Mouse (Mus musculus) C2C12 (cell line): Measurements from ENCODE around the gene Rab28. TPM values are rescaled to one million over a fixed set of nuclear protein-coding genes. Genes with fewer than 3 reads are reported as not detected.

Source experiments
- H3K27me3 ChIP-seq: one replicate; pipeline ENCODE4 v1.6.1; 2011; ENCODE audit not compliant: control insufficient read depth, insufficient read depth, insufficient read length
- H3K36me3 ChIP-seq: one replicate; pipeline ENCODE4 v1.6.1; 2011; ENCODE audit not compliant: control insufficient read depth, insufficient read depth
- H3K4me3 ChIP-seq: one replicate; pipeline ENCODE4 v1.5.1; 2011; ENCODE audit warnings: mild to moderate bottlenecking, control low read depth; ENCODE audit not compliant: poor library complexity, insufficient read depth, severe bottlenecking
- H3K79me2 ChIP-seq: one replicate; pipeline ENCODE4 v1.6.1; 2011; ENCODE audit not compliant: control insufficient read depth, insufficient read depth
- H3K79me3 ChIP-seq: one replicate; pipeline ENCODE4 v1.6.1; 2011; ENCODE audit warnings: low read depth, control low read depth
- H3ac ChIP-seq: one replicate; pipeline ENCODE3; 2011; ENCODE audit warnings: low read depth; ENCODE audit not compliant: control insufficient read depth, insufficient read length
- CEBPB ChIP-seq: IDR thresholded peaks from one replicate; pipeline ENCODE4 v1.6.1; 2011; ENCODE audit warnings: low read depth, mild to moderate bottlenecking, control low read depth, moderate library complexity
- CTCF ChIP-seq: IDR thresholded peaks from one replicate; pipeline ENCODE4 v1.5.1; 2011; ENCODE audit not compliant: control insufficient read depth, insufficient read depth, insufficient read length
- FOSL1 ChIP-seq: IDR thresholded peaks from one replicate; pipeline ENCODE4 v1.8.0; 2011; ENCODE audit warnings: mild to moderate bottlenecking, low read length; ENCODE audit not compliant: poor library complexity, insufficient read depth, severe bottlenecking
- MAX ChIP-seq: IDR thresholded peaks from one replicate; pipeline ENCODE4 v1.6.1; 2011; ENCODE audit warnings: mild to moderate bottlenecking, control low read depth
- MYOD1 ChIP-seq: IDR thresholded peaks from one replicate; pipeline ENCODE4 v1.6.1; 2011; ENCODE audit warnings: low read depth; ENCODE audit not compliant: control insufficient read depth, insufficient read length
- MYOG ChIP-seq: IDR thresholded peaks from one replicate; pipeline ENCODE4 v1.6.1; 2011; ENCODE audit not compliant: control insufficient read depth, insufficient read length; ENCODE audit errors: extremely low read depth
- USF1 ChIP-seq: IDR thresholded peaks from one replicate; pipeline ENCODE4 v1.6.1; 2011; ENCODE audit warnings: low read depth, mild to moderate bottlenecking, control low read depth, moderate library complexity
- polyA plus RNA-seq: library from polyadenylated mRNA; unstranded; fragments of >200 nt; fragmentation: generic; extraction: Trizol; gene quantifications from one replicate; pipeline ENCODE4 v1.2.1, GENCODE M21; 2012; ENCODE audit warnings: missing spikeins

Gene Rab28
- polyA plus RNA-seq, 1 experiment = 35.3 TPM

GRCm38 (mm10) chr5:41625544-41625943, 82.4 kb downstream of the Rab28 start:
- no peak for TF ChIP-seq FOSL1
- no peak for TF ChIP-seq CTCF
- TF ChIP-seq CEBPB = no peak
- TF ChIP-seq MYOD1 = no peak
- no peak for TF ChIP-seq MAX
- no peak for TF ChIP-seq USF1
- no peak for TF ChIP-seq MYOG
- H3K4me3 ChIP-seq = no peak overlapping the region
- H3K79me3 ChIP-seq = no peaks in the 10 kb centered on the region
- H3ac ChIP-seq = no peak overlapping the region
- H3K27me3 ChIP-seq = no peaks in the 10 kb centered on the region
- no peaks in the 10 kb centered on the region for H3K36me3 ChIP-seq
- H3K79me2 ChIP-seq = no peaks in the 10 kb centered on the region

DNA sequence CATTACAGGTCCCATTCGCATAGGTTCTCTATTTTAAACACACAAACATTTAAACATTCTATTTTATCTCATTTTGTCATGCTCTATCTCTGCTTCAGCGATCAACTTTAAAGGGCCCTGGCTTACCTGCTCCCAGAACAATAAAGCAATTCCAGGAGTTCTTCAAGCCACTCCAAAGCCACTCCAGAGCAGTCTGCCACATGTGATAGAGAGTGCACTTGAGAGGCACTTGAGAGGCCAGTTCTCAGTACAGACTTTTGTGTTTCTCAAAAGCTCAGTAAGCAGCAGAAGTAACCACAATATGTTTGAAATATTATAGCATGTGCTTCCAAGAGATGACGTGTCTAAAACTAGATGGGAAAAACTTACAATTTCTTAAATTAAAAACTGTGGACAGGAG, 86.2 kb downstream of the Rab28 start:
- no peak for TF ChIP-seq FOSL1
- TF ChIP-seq CTCF = no peak
- no peak for TF ChIP-seq CEBPB
- TF ChIP-seq MYOG = no peak
- no peak for TF ChIP-seq MYOD1
- TF ChIP-seq MAX = no peak
- no peak for TF ChIP-seq USF1
- no peak overlapping the region for H3K4me3 ChIP-seq
- H3K27me3 ChIP-seq = no peaks in the 10 kb centered on the region
- no peaks in the 10 kb centered on the region for H3K79me2 ChIP-seq
- no peaks in the 10 kb centered on the region for H3K79me3 ChIP-seq
- H3K36me3 ChIP-seq = no peaks in the 10 kb centered on the region
- no peak overlapping the region for H3ac ChIP-seq

DNA sequence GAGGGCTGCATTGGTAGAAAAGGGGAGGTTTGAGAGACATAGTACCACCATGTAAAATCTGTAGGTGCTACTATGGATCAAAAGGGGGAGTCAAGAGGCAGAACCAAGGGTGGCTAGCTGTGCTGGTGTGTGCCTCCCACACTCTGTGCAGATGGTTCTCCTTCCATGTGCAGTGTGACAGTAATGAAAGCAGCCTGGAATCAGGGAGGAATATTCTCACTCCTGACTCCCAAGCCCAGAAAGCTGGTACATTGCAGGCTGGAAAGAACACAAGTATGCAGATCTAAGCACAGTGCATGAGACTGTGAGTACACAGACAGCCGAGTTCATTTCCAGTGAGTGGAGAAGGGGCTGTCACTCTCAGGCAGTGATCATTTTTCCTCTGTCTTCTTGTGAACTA, 89.0 kb downstream of the Rab28 start:
- TF ChIP-seq CTCF = no peak
- TF ChIP-seq MAX = no peak
- TF ChIP-seq USF1 = no peak
- TF ChIP-seq CEBPB = no peak
- TF ChIP-seq FOSL1 = no peak
- no peak for TF ChIP-seq MYOG
- TF ChIP-seq MYOD1 = no peak
- H3ac ChIP-seq = no peak overlapping the region
- H3K79me3 ChIP-seq = no peaks in the 10 kb centered on the region
- H3K79me2 ChIP-seq = no peaks in the 10 kb centered on the region
- no peak overlapping the region for H3K4me3 ChIP-seq
- no peaks in the 10 kb centered on the region for H3K27me3 ChIP-seq
- H3K36me3 ChIP-seq = no peaks in the 10 kb centered on the region

DNA sequence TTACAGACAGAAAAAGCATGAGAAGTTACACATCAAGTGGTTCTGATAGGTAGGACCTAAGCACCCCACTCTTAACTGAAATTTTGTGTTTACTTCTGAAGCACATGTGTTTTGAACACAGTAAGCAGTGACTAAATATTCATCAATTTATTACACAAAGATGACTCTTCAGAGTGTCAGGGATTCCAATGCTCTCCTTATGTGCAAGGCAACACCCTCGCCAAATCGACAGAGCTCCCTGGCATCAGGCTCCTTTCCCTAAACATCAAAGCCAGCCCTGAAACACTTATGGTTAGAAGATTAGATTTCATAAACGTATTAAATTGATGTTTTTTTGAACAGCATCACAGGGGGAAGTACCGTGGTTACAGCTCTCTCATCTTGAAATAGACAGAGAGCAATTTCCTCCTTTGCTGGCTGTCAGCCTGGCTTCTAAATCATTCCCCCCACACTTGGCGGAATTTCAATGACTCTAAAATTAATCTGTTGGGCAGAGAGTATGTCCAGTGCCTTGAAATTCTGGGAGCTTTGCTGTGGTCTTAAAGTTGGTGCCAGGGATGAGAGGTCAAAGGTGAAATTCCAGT, 97.4 kb downstream of the Rab28 start:
- Histone ChIP-seq H3ac (no peak overlapping the region), H3K79me3 (no peaks in the 10 kb centered on the region), H3K79me2 (no peaks in the 10 kb centered on the region), H3K4me3 (no peak overlapping the region), H3K36me3 (no peaks in the 10 kb centered on the region), H3K27me3 (no peaks in the 10 kb centered on the region)
- TF ChIP-seq MAX = no peak
- no peak for TF ChIP-seq CTCF
- no peak for TF ChIP-seq FOSL1
- no peak for TF ChIP-seq MYOG
- TF ChIP-seq CEBPB = no peak
- TF ChIP-seq USF1 = no peak
- TF ChIP-seq MYOD1 = no peak

DNA sequence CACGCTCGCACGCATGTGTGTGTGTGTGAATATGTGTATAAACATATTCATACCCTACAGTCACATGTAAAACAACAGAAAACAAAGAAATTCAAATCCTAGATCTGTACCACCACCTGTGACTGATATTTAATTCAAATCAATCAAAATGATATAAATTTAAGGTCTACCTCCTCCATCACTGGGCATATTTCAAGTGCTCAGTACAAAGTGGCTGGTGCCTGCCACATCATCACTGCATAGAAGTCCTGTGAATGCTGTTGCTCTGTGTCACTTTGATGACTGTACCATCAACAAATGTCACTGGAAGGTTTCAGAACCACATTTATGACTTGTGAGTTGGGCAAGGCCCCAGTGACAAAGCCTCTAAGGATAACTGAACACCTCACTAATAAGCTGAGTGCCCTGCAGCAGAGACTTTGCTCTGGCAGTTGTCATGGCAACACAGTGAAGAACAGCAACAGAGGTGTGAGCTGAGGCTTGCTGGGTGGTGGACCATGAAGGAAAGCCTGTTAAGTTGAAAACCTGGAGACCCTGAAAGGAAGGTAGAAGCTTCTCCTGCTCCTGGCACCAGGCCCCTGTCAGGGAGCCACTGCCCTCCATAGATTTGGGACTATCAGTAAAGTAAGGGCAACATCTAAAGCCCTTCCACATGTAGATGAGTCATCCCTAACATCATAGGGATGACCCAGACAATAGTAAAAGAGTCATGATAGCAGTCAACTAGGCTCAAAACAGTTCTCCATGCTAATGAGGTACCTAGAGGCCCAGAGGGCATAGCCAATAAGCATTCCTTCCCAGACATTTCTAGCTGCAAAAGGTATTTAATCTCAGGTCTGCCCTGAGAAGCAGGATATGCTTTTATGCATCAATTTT, 111.5 kb downstream of the Rab28 start:
- TF ChIP-seq CTCF = no peak
- no peak for TF ChIP-seq MYOD1
- TF ChIP-seq USF1 = no peak
- no peak for TF ChIP-seq MYOG
- no peak for TF ChIP-seq MAX
- no peak for TF ChIP-seq CEBPB
- no peak for TF ChIP-seq FOSL1
- Histone ChIP-seq H3K4me3 (no peak overlapping the region), H3ac (no peak overlapping the region), H3K27me3 (no peaks in the 10 kb centered on the region), H3K79me2 (no peaks in the 10 kb centered on the region), H3K79me3 (no peaks in the 10 kb centered on the region), H3K36me3 (no peaks in the 10 kb centered on the region)
